Mouse (Mus musculus) heart, adult 9 months (tissue): ENCODE measurements around the gene Ccdc138.

Experiments used
- DNase-seq, 2 experiments: peaks; one replicate each; pipeline ENCODE4 v3.0.0; 2022; ENCODE audit warnings: low spot score in 2 of 2

The Ccdc138 gene

GRCm38 (mm10) chr10:58497320-58498284 lies at the start of gene Ccdc138:
Gene Ccdc138 (plus strand): TSS chr10:58497948.
- peak; percentile 94 to 95 for DNase-seq

GRCm38 (mm10) chr10:58451575-58451974 lies 46.2 kb upstream of the Ccdc138 start:
- DNase-seq = no peak

- DNase-seq = no peak
These were observed 45.6 kb upstream of the Ccdc138 start for GRCm38 (mm10) chr10:58452185-58452584.

- DNase-seq = no peak
These were observed 37.9 kb upstream of the Ccdc138 start for GRCm38 (mm10) chr10:58459896-58460295.

GRCm38 (mm10) chr10:58477086-58477755 lies 20.5 kb upstream of the Ccdc138 start:
- no peak for DNase-seq

- DNase-seq = no peak
These were observed 19.6 kb upstream of the Ccdc138 start for GRCm38 (mm10) chr10:58478071-58478578.

- DNase-seq = no peak
These were observed 17.7 kb upstream of the Ccdc138 start for GRCm38 (mm10) chr10:58479954-58480490.

- DNase-seq = no peak
These were observed 6.7 kb upstream of the Ccdc138 start for GRCm38 (mm10) chr10:58491031-58491430.

- DNase-seq = no peak
These were observed 2.1 kb upstream of the Ccdc138 start for GRCm38 (mm10) chr10:58495637-58496036.

- no peak for DNase-seq
These were observed 1.0 kb upstream of the Ccdc138 start for GRCm38 (mm10) chr10:58496732-58497131.

GRCm38 (mm10) chr10:58498516-58498915 lies 768 bp downstream of the Ccdc138 start:
- DNase-seq = no peak

GRCm38 (mm10) chr10:58529358-58529757 lies 31.6 kb downstream of the Ccdc138 start:
- no peak for DNase-seq

- DNase-seq = no peak
These were observed 33.4 kb downstream of the Ccdc138 start for GRCm38 (mm10) chr10:58530896-58531790.

GRCm38 (mm10) chr10:58532177-58532576 lies 34.4 kb downstream of the Ccdc138 start:
- DNase-seq = no peak

GRCm38 (mm10) chr10:58536276-58536675 lies 38.5 kb downstream of the Ccdc138 start:
- DNase-seq = peak in 1 of 2 experiments; percentile 10

GRCm38 (mm10) chr10:58540613-58541012 lies 42.9 kb downstream of the Ccdc138 start:
- DNase-seq = no peak

GRCm38 (mm10) chr10:58548739-58549138 lies 51.0 kb downstream of the Ccdc138 start:
- no peak for DNase-seq

- DNase-seq = no peak
These were observed 57.1 kb downstream of the Ccdc138 start for GRCm38 (mm10) chr10:58554693-58555387.

- DNase-seq = peak in 1 of 2 experiments; percentile 13
These were observed 61.4 kb downstream of the Ccdc138 start for GRCm38 (mm10) chr10:58559098-58559497.

- peak in 1 of 2 experiments; percentile 14 for DNase-seq
These were observed 62.2 kb downstream of the Ccdc138 start for GRCm38 (mm10) chr10:58559901-58560300.

- no peak for DNase-seq
These were observed 62.8 kb downstream of the Ccdc138 start for GRCm38 (mm10) chr10:58560521-58560920.
